Mouse (Mus musculus) urinary bladder, postnatal 36 days (tissue): ENCODE data around the gene Vcan.

Experiments
- DNase-seq, 2 experiments: peaks; one replicate each; pipeline ENCODE4 v3.0.0; 2022; ENCODE audit warnings: low spot score in 2 of 2, mixed read lengths in 1 of 2

Vcan gene

GRCm38 (mm10) chr13:89720497-89720896 is 21.8 kb downstream of the Vcan start:
- no peak for DNase-seq

- DNase-seq = no peak
Observed at GRCm38 (mm10) chr13:89709497-89710201, 32.7 kb downstream of the Vcan start.

- DNase-seq = no peak
Observed at GRCm38 (mm10) chr13:89708151-89708927, 34.0 kb downstream of the Vcan start.

GRCm38 (mm10) chr13:89702395-89702794 is 39.9 kb downstream of the Vcan start:
- no peak for DNase-seq

GRCm38 (mm10) chr13:89699998-89700555 is 42.2 kb downstream of the Vcan start:
- no peak for DNase-seq

- no peak for DNase-seq
Observed at GRCm38 (mm10) chr13:89692597-89692996, 49.7 kb downstream of the Vcan start.

GRCm38 (mm10) chr13:89683490-89683889 is 58.8 kb downstream of the Vcan start:
- no peak for DNase-seq

- DNase-seq = no peak
Observed at GRCm38 (mm10) chr13:89682254-89682653, 60.1 kb downstream of the Vcan start.

GRCm38 (mm10) chr13:89679756-89680155 is 62.6 kb downstream of the Vcan start:
- DNase-seq = no peak

GRCm38 (mm10) chr13:89670505-89670904 is 71.8 kb downstream of the Vcan start:
- no peak for DNase-seq

- DNase-seq = no peak
Observed at GRCm38 (mm10) chr13:89668981-89669880, 73.1 kb downstream of the Vcan start.

- no peak for DNase-seq
Observed at GRCm38 (mm10) chr13:89668069-89668468, 74.2 kb downstream of the Vcan start.

- no peak for DNase-seq
Observed at GRCm38 (mm10) chr13:89661688-89662087, 80.6 kb downstream of the Vcan start.

- DNase-seq = no peak
Observed at GRCm38 (mm10) chr13:89657046-89657445, 85.3 kb downstream of the Vcan start.

- no peak for DNase-seq
Observed at GRCm38 (mm10) chr13:89653279-89653678, 89.0 kb downstream of the Vcan start.

- no peak for DNase-seq
Observed at GRCm38 (mm10) chr13:89652773-89653172, 89.5 kb downstream of the Vcan start.

GRCm38 (mm10) chr13:89645589-89645988 is 96.7 kb downstream of the Vcan start:
- no peak for DNase-seq

GRCm38 (mm10) chr13:89637012-89637411 is 105.3 kb downstream of the Vcan start:
- no peak for DNase-seq

- no peak for DNase-seq
Observed at GRCm38 (mm10) chr13:89634137-89634683, 108.1 kb downstream of the Vcan start.

GRCm38 (mm10) chr13:89619064-89619463 is 123.2 kb downstream of the Vcan start:
- DNase-seq = no peak

GRCm38 (mm10) chr13:89607399-89607798 is 134.9 kb downstream of the Vcan start:
- DNase-seq = no peak
